Mouse (Mus musculus) left cerebral cortex, postnatal 36 days (tissue): ENCODE data around the gene Syt9. TPM values are rescaled to one million over a fixed set of nuclear protein-coding genes. Genes with fewer than 3 reads are reported as not detected.
A peak's percentile ranks its signal among the peaks of the same experiment; 100 is the strongest.

Experiments
- DNase-seq, 2 experiments: peaks; one replicate each; pipeline ENCODE4 v3.0.0; 2021 to 2022; ENCODE audit warnings: low spot score in 2 of 2, mixed read lengths in 1 of 2
- intact Hi-C: fragments of 180-260 bp; cut with DNase I; formaldehyde crosslinking; loops from one replicate; pipeline ENCODE4 v1.15.1; 2025
- total RNA-seq, 2 experiments: library from RNA; stranded (reverse); gene quantifications; 2 replicates each; pipeline ENCODE4 v1.2.3; 2021

Syt9 gene
- 10 to 100 TPM in 1 of 2 experiments, 1 to 10 TPM in 1; 7.4 to 10.2 TPM for total RNA-seq

- intact Hi-C loops = loop anchor here (5.0 kb wide), 1 partner anchor 137 kb away; no protein-coding TSS in a partner anchor
- peak; percentile 49 to 72 for DNase-seq
Observed at GRCm38 (mm10) chr7:107370232-107371125, at the start of gene Syt9. Syt9 (plus strand) TSS chr7:107370728.

DNA sequence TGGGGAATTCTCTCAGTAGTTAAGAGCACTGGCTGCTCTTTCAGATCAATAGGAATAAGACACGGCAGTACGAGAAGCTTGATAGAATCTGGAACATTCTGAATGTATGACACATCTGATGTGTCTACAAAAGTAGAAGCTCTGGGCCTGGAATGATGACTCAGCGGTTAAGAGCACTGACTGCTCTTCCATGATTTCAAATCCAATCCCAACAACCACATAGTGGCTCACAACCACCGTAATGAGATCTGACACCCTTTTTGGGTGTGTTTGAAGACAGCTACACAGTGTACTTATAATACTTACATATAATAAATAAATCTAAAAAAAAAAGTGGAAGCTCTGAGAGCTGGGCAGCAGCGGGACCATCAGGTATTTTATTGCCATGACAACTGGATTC is 31.5 kb upstream of the Syt9 start:
- DNase-seq = no peak
- intact Hi-C loops = no loop called here

DNA sequence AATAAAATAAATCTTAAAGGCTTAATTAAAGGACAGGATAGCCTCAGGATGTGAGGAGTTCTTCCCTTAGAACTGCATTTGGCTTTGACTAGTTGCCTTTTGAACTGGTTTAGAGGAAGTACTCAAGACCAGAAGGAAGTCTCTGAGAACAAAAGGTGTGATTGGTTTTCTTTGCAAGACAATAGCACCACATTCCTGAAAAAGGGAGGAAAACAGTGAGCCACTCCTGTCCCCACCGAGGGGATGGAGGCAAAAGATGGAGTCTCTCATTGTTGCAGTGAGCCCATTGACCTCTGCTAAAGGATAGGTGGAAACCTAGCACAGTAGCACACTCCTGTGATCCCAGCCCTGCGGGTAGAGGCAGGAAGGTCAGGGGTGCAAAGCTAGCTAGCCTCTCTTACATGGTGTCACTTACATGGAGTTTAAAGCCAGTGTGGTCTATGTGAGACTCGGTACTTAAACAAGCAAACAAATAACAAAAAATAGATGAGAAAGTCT is 30.9 kb upstream of the Syt9 start:
- intact Hi-C loops = no loop called here
- no peak for DNase-seq

DNA sequence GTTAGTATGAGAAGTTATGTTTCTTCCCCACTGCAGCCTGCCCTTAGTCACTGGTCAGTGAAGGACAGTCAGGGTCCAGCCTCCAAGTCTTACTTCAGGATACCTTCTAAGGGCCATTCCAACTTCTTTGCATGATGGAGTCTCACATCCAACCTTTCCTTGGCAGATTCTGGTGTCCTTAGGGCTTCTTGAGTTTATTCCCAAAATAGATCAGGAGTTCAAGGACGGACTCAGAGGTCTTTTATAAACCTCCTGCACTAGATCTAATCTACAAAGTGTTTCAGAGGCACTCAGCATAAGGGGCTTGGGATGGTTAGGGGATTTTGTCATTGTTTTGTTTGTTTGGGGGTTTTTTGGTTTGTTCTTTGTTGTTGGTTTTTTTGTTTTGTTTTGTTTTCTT is 30.3 kb upstream of the Syt9 start:
- intact Hi-C loops = no loop called here
- no peak for DNase-seq

DNA sequence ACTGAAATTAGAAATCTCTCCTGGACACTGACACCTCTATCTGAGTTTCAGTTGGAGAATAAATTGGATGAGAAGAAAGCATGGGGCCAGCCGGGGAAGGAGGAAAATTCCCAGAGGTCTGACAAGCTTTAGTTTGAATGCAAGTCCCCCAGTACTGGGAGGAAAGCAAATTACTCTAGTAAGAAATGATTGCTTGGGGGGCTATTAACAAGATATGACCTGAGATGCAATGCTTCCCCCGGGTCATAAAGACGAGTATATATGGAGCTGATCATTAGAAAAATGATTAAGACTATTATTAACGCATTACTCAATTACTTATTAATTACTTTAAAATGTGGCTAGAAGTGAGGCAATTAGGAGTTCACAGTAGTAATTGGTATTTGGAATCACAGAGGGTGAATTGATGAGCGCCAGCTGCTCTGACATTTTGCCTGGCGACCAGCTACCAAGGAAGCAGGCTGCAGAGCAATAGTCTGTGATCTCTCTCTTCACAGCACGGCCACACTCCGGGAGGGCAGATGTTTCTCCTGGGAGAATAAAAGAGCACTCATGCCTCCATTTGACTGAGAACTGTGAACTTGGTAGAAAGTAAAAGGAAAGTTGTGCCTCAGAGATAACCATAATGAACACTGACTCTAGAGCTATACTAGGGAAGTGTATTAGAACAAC is 28.9 kb upstream of the Syt9 start:
- intact Hi-C loops = no loop called here
- DNase-seq = no peak

GRCm38 (mm10) chr7:107349201-107349600 is 21.3 kb upstream of the Syt9 start:
- DNase-seq = no peak
- intact Hi-C loops = no loop called here

DNA sequence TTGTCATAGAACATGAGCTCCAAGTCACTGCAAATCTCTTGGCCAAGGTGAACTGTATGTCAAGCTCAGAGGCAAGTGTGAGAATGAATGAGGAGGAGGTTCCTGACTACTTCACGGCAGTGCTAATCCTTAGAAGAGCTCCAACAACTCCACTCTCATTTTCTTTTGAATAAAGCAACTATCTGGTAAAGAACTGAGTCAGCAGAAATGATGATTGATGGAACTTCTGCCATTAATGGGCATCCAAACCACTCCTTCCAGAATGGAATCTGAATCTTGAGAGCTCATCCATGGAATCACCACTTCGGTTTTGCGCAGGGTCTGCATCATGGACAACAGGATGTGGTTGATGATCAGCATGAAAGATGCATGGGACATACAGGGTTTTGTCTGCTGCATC is 8.4 kb upstream of the Syt9 start:
- intact Hi-C loops = no loop called here
- no peak for DNase-seq

- intact Hi-C loops = no loop called here
- no peak for DNase-seq
Observed at GRCm38 (mm10) chr7:107362634-107363033, 7.9 kb upstream of the Syt9 start.

- DNase-seq = peak in 1 of 2 experiments; percentile 15
- intact Hi-C loops = loop anchor here (5.0 kb wide), 1 partner anchor 136 kb away; no protein-coding TSS in a partner anchor
Observed at GRCm38 (mm10) chr7:107371126-107371920, 795 bp downstream of the Syt9 start.

DNA sequence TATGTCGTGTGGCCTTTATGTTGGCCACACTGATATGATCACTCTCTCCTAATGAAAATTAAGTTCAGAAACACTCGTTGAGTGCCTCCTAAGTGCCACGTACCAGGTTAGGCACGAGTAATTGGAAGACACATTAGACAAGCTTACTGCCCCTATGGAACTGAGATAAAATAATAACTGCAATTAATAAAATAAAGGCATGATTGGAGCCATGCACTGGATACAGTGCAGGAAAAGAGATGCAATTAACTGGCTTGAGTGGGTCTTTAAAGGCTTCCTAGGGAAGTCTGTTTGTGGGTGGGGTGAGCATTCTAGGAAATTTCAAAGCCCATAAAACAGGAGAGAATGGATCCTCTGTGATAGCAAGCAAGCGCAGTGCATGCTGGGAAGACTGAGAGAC is 10.0 kb downstream of the Syt9 start:
- intact Hi-C loops = no loop called here
- DNase-seq = no peak

GRCm38 (mm10) chr7:107389604-107390003 is 19.1 kb downstream of the Syt9 start:
- DNase-seq = no peak
- intact Hi-C loops = no loop called here

- intact Hi-C loops = no loop called here
- no peak for DNase-seq
Observed at GRCm38 (mm10) chr7:107392749-107393148, 22.2 kb downstream of the Syt9 start.

DNA sequence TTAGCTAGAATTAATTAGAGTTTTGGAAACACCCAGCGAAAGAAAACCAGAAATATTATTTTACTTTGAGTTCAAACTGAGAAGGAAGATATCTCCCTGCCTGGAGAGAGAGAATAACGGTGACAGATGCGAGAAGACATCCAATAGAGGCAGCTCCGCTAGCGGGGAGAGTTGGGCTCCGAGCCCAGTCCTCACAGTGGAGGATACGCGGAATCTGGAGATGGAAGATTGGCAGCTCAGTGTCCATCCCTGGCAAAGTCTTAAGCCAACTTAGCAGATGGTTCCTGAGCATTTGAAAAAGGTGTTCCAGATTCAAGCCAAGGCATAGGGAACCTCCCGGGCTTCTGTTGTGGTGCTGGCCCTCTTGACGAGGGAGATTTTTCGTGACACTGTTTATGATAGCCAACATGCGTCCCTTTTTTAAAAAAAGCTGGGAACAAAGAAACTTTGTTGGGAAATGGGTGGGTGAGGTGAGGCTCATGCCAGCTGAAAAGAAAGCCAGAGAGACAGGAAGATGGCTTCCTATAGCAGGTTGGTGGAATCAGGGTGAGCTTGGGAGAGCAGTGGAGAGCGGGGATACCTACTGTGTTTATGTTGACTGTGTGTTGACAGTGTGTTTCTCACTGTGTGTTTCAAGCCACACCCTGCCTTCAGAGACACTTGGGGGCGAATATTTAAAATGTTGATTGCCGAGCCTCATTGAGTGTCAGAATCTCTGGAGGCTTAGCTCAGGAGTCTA is 29.7 kb downstream of the Syt9 start:
- intact Hi-C loops = no loop called here
- peak; percentile 17 to 34 for DNase-seq

DNA sequence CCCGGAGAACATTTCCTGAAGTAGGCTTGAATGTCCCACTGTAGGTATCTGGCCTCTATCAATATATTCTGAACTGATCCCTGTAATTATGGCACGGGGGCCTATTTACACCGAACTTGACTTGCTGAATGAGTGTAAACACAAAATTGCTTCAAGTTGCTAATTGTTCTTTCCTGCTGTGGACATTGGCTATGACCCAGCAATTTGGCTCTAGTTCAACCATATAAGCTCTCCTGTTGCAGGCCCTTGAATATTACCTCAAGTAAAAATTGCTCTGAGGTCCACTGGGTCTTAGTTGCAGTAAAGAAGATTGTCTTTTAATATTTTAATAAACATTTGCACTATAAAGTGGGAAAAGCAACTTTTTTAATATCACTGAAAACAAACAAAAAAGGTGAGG is 32.7 kb downstream of the Syt9 start:
- intact Hi-C loops = no loop called here

DNA sequence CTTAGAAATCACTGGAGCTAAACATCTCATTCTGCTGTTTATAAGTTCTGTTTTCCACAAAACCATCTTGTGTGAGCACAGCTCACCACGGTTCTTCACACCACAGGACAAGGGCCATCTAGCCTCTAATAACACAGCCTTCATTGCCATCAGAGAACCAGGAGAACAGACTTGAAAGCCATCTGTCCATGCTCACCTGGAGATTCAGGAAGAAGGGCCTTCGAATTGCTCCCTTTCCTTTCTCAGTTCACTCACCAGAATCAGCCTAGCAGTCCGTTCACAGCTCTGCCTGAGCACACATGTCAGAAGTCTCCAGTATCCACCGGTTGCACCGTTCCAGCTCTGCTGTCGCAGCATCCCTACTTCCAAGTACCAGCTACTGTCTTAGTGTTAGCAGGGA is 44.4 kb downstream of the Syt9 start:
- no peak for DNase-seq

More for the DNA sequence above, 32.7 kb downstream of the Syt9 start:
- DNase-seq = no peak

GRCm38 (mm10) chr7:107417043-107417850 is 46.7 kb downstream of the Syt9 start:
- no peak for DNase-seq
- intact Hi-C loops = no loop called here

More for the DNA sequence above, 44.4 kb downstream of the Syt9 start:
- intact Hi-C loops = no loop called here

- intact Hi-C loops = no loop called here
Observed at GRCm38 (mm10) chr7:107437381-107437780, 66.9 kb downstream of the Syt9 start.

DNA sequence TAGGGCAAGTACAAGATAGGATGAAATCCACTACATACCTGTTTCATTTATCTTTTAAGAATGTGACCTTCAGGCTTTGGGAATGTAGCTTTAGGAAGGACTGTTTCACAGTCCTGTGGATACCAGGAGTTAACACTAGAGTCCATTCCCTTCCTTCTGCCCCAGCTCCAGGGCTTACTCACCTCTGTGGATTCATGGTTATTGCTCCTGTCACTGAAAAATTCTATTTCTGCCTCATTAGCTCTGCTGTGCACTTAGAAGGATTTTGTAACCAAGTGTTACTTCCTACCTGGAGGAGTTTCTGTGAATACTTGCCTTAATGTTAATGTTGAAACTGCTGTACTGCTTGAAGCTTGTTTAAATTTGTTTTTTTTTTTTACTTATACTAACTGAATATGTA is 74.1 kb downstream of the Syt9 start:
- intact Hi-C loops = no loop called here
- DNase-seq = no peak

More at GRCm38 (mm10) chr7:107437381-107437780, 66.9 kb downstream of the Syt9 start:
- no peak for DNase-seq
